Mouse (Mus musculus): ENCODE measurements at regions not wholly inside any gene's neighbourhood (a gene's known extent, or its start where the extent isn't known, plus 50 kb on each side); places are given as distances from the start of the nearest gene placed in this dataset.

GRCm38 (mm10) chrX:139392777-139393176 lies 59.3 kb downstream of the Trap1a start:
- no peak for DNase-seq

GRCm38 (mm10) chrX:139416701-139417100 lies 63.5 kb upstream of the D330045A20Rik start:
- peak; percentile 53 for DNase-seq

GRCm38 (mm10) chrX:139419867-139420266 lies 60.3 kb upstream of the D330045A20Rik start:
- no peak for DNase-seq

GRCm38 (mm10) chrX:139424307-139424706 lies 55.9 kb upstream of the D330045A20Rik start:
- DNase-seq = no peak

Data from embryo, embryonic 11 days (tissue).